Mouse (Mus musculus): ENCODE data around the gene Tfap2a. TPM values are rescaled to one million over a fixed set of nuclear protein-coding genes. Genes with fewer than 3 reads are reported as not detected.

Gene Tfap2a
- total RNA-seq, 2 experiments from 2014 or later, result 0.45 to 0.62 TPM

DNA sequence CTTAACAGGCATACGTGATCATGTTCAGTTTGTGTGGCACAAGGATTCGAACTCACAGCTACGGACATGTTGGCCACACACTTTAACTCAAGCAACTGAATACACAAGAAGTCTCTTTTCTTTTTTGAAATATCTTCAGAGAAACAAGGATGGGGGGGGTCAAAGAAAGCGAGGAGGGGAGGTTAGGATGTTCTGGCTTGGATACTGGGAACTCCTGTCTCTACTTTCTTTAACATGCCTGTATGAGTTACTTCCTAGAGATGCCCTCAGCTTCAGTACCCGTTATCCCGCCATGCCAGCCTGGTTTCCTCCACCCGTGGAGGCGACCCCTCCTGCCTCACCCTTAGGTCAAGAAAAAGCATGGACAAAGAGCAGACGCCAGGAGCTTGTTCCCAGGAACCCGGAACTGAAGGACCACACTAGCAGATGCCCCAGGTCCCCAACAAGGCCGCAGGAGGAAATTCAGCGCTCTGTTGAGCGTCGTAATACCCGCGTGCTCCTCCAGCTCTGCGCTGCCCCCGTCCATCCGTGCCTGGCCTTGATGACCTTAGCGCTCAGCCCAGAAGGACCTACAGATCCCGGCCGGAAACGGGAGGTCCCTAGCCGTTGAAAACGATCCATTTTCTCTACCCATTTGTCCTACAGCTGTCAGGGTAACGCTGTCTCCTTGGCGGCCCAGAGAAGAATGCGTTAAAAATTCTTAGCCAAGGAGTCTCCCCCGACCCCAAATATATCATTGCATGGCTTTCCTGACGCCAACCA is 35.6 kb downstream of the Tfap2a start:
- no peak for DNase-seq (ENCODE audit: low spot score in 2 of 2)

GRCm38 (mm10) chr13:40701691-40702090 is 36.5 kb downstream of the Tfap2a start:
- no peak for DNase-seq (ENCODE audit: low spot score in 2 of 2)
- intact Hi-C loops (cut with DNase I), result loop anchor here (5.0 kb wide), 1 partner anchor 36 kb away; the partner anchor contains the start of gene Tfap2a

More for the DNA sequence above, 35.6 kb downstream of the Tfap2a start:
- intact Hi-C loops (cut with DNase I), result loop anchor here (5.0 kb wide), 1 partner anchor 35 kb away; the partner anchor contains the start of gene Tfap2a

DNA sequence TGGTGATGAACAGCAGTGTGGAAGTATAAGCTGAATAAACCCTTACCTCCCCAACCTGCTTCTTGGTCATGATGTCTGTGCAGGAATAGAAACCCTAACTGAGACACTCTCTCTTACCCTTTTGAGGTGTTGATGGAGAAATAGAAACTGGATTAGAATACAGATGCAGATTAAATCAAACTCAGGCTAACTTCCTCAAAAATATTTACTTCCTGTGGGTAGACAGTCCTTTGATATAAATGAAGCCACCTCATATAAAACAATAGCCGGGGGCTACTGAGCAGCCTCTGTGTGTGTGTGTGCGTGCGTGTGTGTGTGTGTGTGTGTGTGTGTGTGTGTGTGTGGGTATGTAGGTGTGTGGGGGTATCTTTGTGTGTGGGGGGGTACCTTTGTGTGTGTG is 52.4 kb downstream of the Tfap2a start:
- DNase-seq (ENCODE audit: low spot score in 2 of 2), result no peak

DNA sequence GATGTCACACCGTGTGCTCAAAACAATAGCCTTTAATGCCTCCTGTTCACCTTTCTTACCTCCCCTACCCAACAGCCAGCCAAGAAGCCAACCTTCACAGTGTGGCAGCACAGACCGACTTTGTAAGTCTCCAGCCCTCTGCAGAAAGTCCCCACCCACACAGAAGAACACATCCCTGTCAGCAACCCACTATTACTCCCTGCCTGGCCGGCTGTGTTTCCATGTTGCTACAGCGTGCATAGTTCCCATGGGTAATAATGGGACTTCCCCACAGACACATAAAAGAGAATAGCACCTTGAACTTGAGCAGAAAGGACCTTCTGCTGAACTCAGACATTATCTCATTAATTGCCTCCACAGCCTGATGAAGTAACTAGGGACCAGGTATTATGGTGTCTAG is 61.4 kb downstream of the Tfap2a start:
- intact Hi-C loops (cut with DNase I), result no loop called here
- DNase-seq (ENCODE audit: low spot score in 2 of 2), result no peak

More for the DNA sequence above, 52.4 kb downstream of the Tfap2a start:
- intact Hi-C loops (cut with DNase I), result no loop called here

Other genes with a start within 250 kb of the Tfap2a start
- gene Gcnt2, start 121.4 kb upstream of the Tfap2a start, total RNA-seq (2021), result 10 to 100 TPM; 17.5 to 18.3 TPM